Mouse (Mus musculus) kidney, postnatal 25 days (tissue): Measurements from ENCODE around the gene Ywhah.

Source experiments
- DNase-seq, 2 experiments: peaks; one replicate each; pipeline ENCODE4 v3.0.0; 2021; ENCODE audit warnings: mixed read lengths in 2 of 2

Ywhah gene

DNA sequence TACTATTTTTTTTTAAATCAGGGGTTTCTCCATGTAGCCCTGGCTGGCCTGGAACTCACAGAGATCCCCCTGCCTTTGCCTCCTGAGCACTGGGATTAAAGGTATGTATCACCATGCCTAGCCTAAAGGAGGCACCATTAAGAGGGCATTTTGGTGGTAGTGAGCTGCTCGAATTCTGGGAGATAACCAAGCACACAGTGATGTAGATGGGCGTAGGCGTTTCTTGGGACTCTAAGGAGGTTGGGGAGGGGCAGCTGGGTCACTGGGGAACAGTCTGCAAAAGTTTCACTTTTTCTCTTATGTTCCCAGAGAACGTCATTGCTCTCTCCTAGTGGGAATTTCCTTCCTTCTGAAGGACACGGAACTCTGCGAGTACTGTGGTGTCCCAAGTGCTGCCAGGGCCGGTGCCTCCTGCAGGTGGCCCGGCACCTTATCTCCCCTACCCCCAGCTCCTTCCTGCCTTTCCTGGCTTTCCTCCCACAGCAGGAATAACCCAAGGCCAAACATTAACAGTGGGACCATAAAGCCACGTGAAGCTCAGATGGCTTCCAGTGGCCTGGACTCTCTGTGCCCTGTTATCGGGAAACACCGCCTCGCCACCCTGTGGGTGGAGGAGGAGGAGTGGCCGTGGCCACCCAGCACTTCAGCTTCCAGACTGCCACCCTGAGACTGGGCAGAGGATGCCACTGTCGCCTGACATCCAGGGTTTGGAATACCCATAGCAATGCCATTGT, 34.4 kb downstream of the Ywhah start:
- peak; percentile 57 to 89 for DNase-seq

GRCm38 (mm10) chr5:33056126-33056765, 37.6 kb downstream of the Ywhah start:
- peak; percentile 73 to 81 for DNase-seq

DNA sequence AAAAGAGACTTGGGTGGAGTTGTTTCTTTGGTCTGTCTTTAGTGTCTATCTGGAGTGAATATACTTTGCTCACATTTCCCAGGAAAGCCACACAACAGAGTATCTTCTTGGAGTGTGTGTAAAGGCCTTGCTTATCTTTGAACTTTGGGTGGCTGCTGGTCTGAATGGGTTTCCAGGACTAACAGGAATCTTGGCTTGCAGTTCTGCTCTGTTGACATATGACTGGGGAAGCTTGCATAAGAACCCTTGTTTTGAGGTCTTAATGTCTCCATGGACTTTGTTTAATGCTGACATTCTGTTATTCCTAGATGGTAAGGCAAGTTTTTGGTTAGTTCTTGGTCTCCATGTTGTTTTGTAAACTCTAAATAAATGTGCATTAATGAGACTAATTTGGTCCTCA, 51.5 kb downstream of the Ywhah start:
- no peak for DNase-seq

DNA sequence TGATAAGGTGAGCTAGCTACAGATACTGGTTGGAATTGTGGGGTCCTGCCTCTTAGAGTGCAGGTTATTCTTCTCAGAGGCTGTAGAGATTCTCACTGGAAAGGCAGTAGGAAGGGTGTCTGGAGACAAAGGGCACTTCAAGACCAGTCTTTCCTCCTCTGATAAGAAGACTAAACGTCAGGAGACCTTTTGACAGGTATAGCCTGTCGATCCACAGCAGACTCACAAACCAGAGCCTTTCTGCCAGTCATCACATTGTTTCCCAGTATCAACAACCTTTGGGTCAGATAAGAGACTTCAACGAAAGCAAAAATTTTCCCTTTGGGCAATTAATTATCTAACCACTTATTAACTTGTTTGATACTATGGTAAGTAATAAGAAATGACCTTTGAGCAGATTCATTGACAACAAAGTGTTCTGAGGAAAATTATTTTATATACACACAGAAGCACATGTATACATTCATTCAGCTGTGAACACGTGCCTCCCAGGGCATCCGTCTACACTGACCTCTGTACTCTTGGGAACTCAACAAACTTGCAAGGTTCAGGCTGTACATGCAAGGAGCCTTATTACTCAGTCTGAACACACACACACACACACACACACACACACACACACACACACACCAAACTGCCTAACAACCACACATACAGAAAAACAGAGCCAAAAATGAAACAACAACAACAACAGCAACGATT, 58.0 kb downstream of the Ywhah start:
- no peak for DNase-seq
